Mouse (Mus musculus) stomach, adult 2 months (tissue): ENCODE results near the gene Trim8. TPM values are rescaled to one million over a fixed set of nuclear protein-coding genes. Genes with fewer than 3 reads are reported as not detected.

Experiments used
- polyA plus RNA-seq: library from polyadenylated mRNA; depleted of rRNA; stranded (reverse); fragments of >200 nt; gene quantifications from 2 replicates; pipeline ENCODE4 v1.2.3, GENCODE M21; 2012; rRNA removed

Gene Trim8
- 37.3 and 56.3 TPM in 2 replicates for polyA plus RNA-seq

DNA sequence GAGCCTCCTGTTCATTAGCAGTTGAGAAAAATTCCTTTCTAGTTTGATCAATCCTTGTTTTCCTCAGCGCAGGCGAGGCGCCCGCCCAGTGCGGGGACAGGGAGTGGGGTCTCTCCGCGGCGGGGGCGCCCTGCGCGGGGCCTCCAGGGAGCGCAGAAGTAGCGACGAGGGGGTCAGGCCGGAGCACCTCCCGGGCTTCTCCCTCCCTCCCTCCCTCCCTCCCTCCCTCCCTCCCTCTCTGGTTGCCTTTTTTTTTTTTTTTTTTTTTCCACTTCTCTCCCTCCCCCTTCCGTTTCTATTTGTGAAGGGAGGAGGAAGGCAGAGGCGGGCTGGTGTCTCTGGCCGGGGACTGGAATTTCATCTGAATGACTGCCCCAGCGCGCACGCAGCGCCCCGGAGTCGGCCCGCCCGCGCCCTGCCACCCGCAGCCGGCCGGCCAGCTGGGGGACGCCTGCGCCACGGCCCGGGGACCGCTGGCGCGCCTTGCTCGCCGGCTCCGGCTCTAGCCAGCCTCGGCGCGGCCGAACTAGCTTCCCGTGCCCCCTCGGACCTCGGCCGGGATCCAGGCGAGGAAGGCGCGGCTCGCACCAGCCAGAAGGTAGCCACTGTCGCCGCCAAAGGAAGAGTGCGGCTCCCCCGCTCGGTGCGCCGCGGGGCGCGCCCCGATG lies at the start of gene Trim8:
TSS of gene Trim8 (plus strand) at position 302 of the 668 bp plus-strand sequence.

Other genes starting within 250 kb of the Trim8 start
- gene Nfkb2, start 197.4 kb upstream of the Trim8 start, polyA plus RNA-seq = 28.3 and 37.0 TPM in 2 replicates
- gene Psd, start 174.5 kb upstream of the Trim8 start, polyA plus RNA-seq = 54.5 and 76.6 TPM in 2 replicates
- gene Fbxl15, start 173.5 kb upstream of the Trim8 start, polyA plus RNA-seq = 14.8 and 29.8 TPM in 2 replicates
- 17.1 and 19.1 TPM in 2 replicates for gene Cuedc2, start 163.0 kb upstream of the Trim8 start, polyA plus RNA-seq
- 14.8 and 17.2 TPM in 2 replicates for gene Mfsd13a, start 160.6 kb upstream of the Trim8 start, polyA plus RNA-seq
- 0.26 and 0.32 TPM in 2 replicates for gene 2310034G01Rik, start 151.4 kb upstream of the Trim8 start, polyA plus RNA-seq
- 41.1 and 44.0 TPM in 2 replicates for gene Actr1a, start 106.0 kb upstream of the Trim8 start, polyA plus RNA-seq
- gene Sufu, start 104.8 kb upstream of the Trim8 start, polyA plus RNA-seq = 5.9 and 6.6 TPM in 2 replicates
- 2.3 and 2.7 TPM in 2 replicates for gene Arl3, start 71.5 kb downstream of the Trim8 start, polyA plus RNA-seq
- 1.1 and 1.8 TPM in 2 replicates for gene Sfxn2, start 71.7 kb downstream of the Trim8 start, polyA plus RNA-seq
- gene Wbp1l, start 97.4 kb downstream of the Trim8 start, polyA plus RNA-seq = 36.8 and 41.6 TPM in 2 replicates
- 0.05 and 0.10 TPM in 2 replicates for gene Cyp17a1, start 171.5 kb downstream of the Trim8 start, polyA plus RNA-seq
- gene Borcs7, start 188.2 kb downstream of the Trim8 start, polyA plus RNA-seq = 1.00 and 1.5 TPM in 2 replicates
- 2.1 and 2.7 TPM in 2 replicates for gene As3mt, start 205.8 kb downstream of the Trim8 start, polyA plus RNA-seq